Mouse (Mus musculus): ENCODE data around the gene Tmprss11b. TPM values are rescaled to one million over a fixed set of nuclear protein-coding genes. Genes with fewer than 3 reads are reported as not detected.
"Not testable (repeated sequence)": the region's sequence is repeated elsewhere in the genome, so short reads cannot be mapped to it uniquely, and the experiment has no call there.

The Tmprss11b gene
- not detected in 2 replicates for polyA plus RNA-seq (2016; fragmentation: Nextera tagmentation; extraction: Ambion mirVana)

GRCm38 (mm10) chr5:86676262-86676661, at the start of gene Tmprss11b:
Gene Tmprss11b (minus strand): TSS chr5:86676362.
- Histone ChIP-seq H3K36me3 (replicated peaks) (no peaks in the 10 kb centered on the region), H3K4me1 (no peaks in the 10 kb centered on the region), H3K27me3 (no peaks in the 10 kb centered on the region), H3K4me3 (replicated peaks) (no peak within 1 kb of the TSS), H3K4me2 (no peak within 1 kb of the TSS), H3K9ac (no peak within 1 kb of the TSS), H3K27ac (no peak within 1 kb of the TSS), H3K9me3 (no peaks in the 10 kb centered on the region)
- 84% methylated on average over 5 of the region's 5 CpGs for WGBS
- no peak for ATAC-seq (ENCODE audit: low FRiP score)

- no peak overlapping the region for H3K9ac ChIP-seq
- H3K27me3 ChIP-seq = no peaks in the 10 kb centered on the region
- no peak for ATAC-seq (ENCODE audit: low FRiP score)
- H3K4me1 ChIP-seq = no peaks in the 10 kb centered on the region
- H3K4me3 ChIP-seq (replicated peaks) = no peak overlapping the region
- no peak overlapping the region for H3K27ac ChIP-seq
- H3K36me3 ChIP-seq (replicated peaks) = no peaks in the 10 kb centered on the region
- H3K9me3 ChIP-seq = no peaks in the 10 kb centered on the region
- no peak overlapping the region for H3K4me2 ChIP-seq
These were observed 48.9 kb upstream of the Tmprss11b start for GRCm38 (mm10) chr5:86725021-86725420.

GRCm38 (mm10) chr5:86722820-86723460, 46.8 kb upstream of the Tmprss11b start:
- Histone ChIP-seq H3K27ac (no peak overlapping the region), H3K4me2 (no peak overlapping the region), H3K9me3 (no peaks in the 10 kb centered on the region), H3K4me3 (replicated peaks) (no peak overlapping the region), H3K36me3 (replicated peaks) (no peaks in the 10 kb centered on the region), H3K27me3 (no peaks in the 10 kb centered on the region), H3K9ac (no peak overlapping the region), H3K4me1 (no peaks in the 10 kb centered on the region)
- no peak for ATAC-seq (ENCODE audit: low FRiP score)
- 50% methylated on average over 2 of the region's 2 CpGs for WGBS

GRCm38 (mm10) chr5:86714967-86715366, 38.8 kb upstream of the Tmprss11b start:
- WGBS = 86% methylated on average over 2 of the region's 2 CpGs
- H3K27me3 ChIP-seq = no peaks in the 10 kb centered on the region
- H3K4me3 ChIP-seq (replicated peaks) = no peak overlapping the region
- H3K9me3 ChIP-seq = no peaks in the 10 kb centered on the region
- no peak overlapping the region for H3K9ac ChIP-seq
- no peak overlapping the region for H3K4me2 ChIP-seq
- no peak overlapping the region for H3K27ac ChIP-seq
- no peaks in the 10 kb centered on the region for H3K36me3 ChIP-seq (replicated peaks)
- ATAC-seq (ENCODE audit: low FRiP score) = no peak
- H3K4me1 ChIP-seq = no peaks in the 10 kb centered on the region

- H3K4me1 ChIP-seq = no peaks in the 10 kb centered on the region
- no peak overlapping the region for H3K4me2 ChIP-seq
- no peak overlapping the region for H3K9ac ChIP-seq
- no peaks in the 10 kb centered on the region for H3K9me3 ChIP-seq
- no peaks in the 10 kb centered on the region for H3K36me3 ChIP-seq (replicated peaks)
- H3K4me3 ChIP-seq (replicated peaks) = no peak overlapping the region
- no peak overlapping the region for H3K27ac ChIP-seq
- 78% methylated on average over 3 of the region's 3 CpGs for WGBS
- ATAC-seq (ENCODE audit: low FRiP score) = no peak
- H3K27me3 ChIP-seq = no peaks in the 10 kb centered on the region
These were observed 28.8 kb upstream of the Tmprss11b start for GRCm38 (mm10) chr5:86704923-86705322.

- no peak overlapping the region for H3K4me2 ChIP-seq
- H3K27ac ChIP-seq = no peak overlapping the region
- no peak overlapping the region for H3K9ac ChIP-seq
- no peaks in the 10 kb centered on the region for H3K4me1 ChIP-seq
- H3K27me3 ChIP-seq = no peaks in the 10 kb centered on the region
- no peak overlapping the region for H3K4me3 ChIP-seq (replicated peaks)
- ATAC-seq (ENCODE audit: low FRiP score) = no peak
- no peaks in the 10 kb centered on the region for H3K9me3 ChIP-seq
- H3K36me3 ChIP-seq (replicated peaks) = no peaks in the 10 kb centered on the region
- 58% methylated on average over 4 of the region's 4 CpGs for WGBS
These were observed 8.5 kb upstream of the Tmprss11b start for GRCm38 (mm10) chr5:86684667-86685066.

- not testable (repeated sequence) for H3K27me3 ChIP-seq
- 29% methylated on average over 4 of the region's 4 CpGs for WGBS
These were observed 27.0 kb downstream of the Tmprss11b start for GRCm38 (mm10) chr5:86649185-86649584.

GRCm38 (mm10) chr5:86640795-86641194, 35.4 kb downstream of the Tmprss11b start:
- Histone ChIP-seq H3K4me1 (no peaks in the 10 kb centered on the region), H3K27ac (no peak overlapping the region), H3K4me2 (no peak overlapping the region), H3K4me3 (replicated peaks) (no peak overlapping the region), H3K36me3 (replicated peaks) (no peaks in the 10 kb centered on the region), H3K9me3 (no peaks in the 10 kb centered on the region), H3K27me3 (no peaks in the 10 kb centered on the region), H3K9ac (no peak overlapping the region)
- ATAC-seq (ENCODE audit: low FRiP score) = no peak
- WGBS = 83% methylated on average over 3 of the region's 3 CpGs

More at GRCm38 (mm10) chr5:86649185-86649584, 27.0 kb downstream of the Tmprss11b start:
- not testable (repeated sequence) for H3K4me3 ChIP-seq (replicated peaks); ATAC-seq (ENCODE audit: low FRiP score); H3K36me3 ChIP-seq (replicated peaks); H3K9ac ChIP-seq; H3K4me2 ChIP-seq; H3K9me3 ChIP-seq; H3K27ac ChIP-seq; H3K4me1 ChIP-seq

- no peak within 1 kb of the TSS for H3K9ac ChIP-seq
- no peaks in the 10 kb centered on the region for H3K27me3 ChIP-seq
- no peak within 1 kb of the TSS for H3K4me2 ChIP-seq
- H3K27ac ChIP-seq = no peak within 1 kb of the TSS
- no peak for ATAC-seq (ENCODE audit: low FRiP score)
- WGBS = 81% methylated on average over 5 of the region's 5 CpGs
- H3K4me3 ChIP-seq (replicated peaks) = no peak within 1 kb of the TSS
- no peaks in the 10 kb centered on the region for H3K4me1 ChIP-seq
- H3K36me3 ChIP-seq (replicated peaks) = no peaks in the 10 kb centered on the region
- H3K9me3 ChIP-seq = no peaks in the 10 kb centered on the region
These were observed 43.8 kb downstream of the Tmprss11b start, which contains the start of gene Tmprss11f for GRCm38 (mm10) chr5:86632324-86632723. Gene Tmprss11f (minus strand): TSS chr5:86632424.

GRCm38 (mm10) chr5:86630700-86631099, 45.5 kb downstream of the Tmprss11b start:
- no peak for ATAC-seq (ENCODE audit: low FRiP score)
- Histone ChIP-seq H3K27me3 (no peaks in the 10 kb centered on the region), H3K36me3 (replicated peaks) (no peaks in the 10 kb centered on the region), H3K4me3 (replicated peaks) (no peak overlapping the region), H3K9me3 (no peaks in the 10 kb centered on the region), H3K4me1 (no peaks in the 10 kb centered on the region), H3K9ac (no peak overlapping the region), H3K4me2 (no peak overlapping the region), H3K27ac (no peak overlapping the region)
- 87% methylated on average over 2 of the region's 2 CpGs for WGBS

GRCm38 (mm10) chr5:86621778-86622177, 54.4 kb downstream of the Tmprss11b start:
- H3K27ac ChIP-seq = no peak overlapping the region
- ATAC-seq (ENCODE audit: low FRiP score) = no peak
- H3K4me1 ChIP-seq = no peaks in the 10 kb centered on the region
- no peaks in the 10 kb centered on the region for H3K36me3 ChIP-seq (replicated peaks)
- WGBS = 74% methylated on average over 1 of the region's 1 CpGs
- H3K4me2 ChIP-seq = no peak overlapping the region
- no peaks in the 10 kb centered on the region for H3K27me3 ChIP-seq
- H3K9ac ChIP-seq = no peak overlapping the region
- H3K9me3 ChIP-seq = no peaks in the 10 kb centered on the region
- H3K4me3 ChIP-seq (replicated peaks) = no peak overlapping the region
